Mouse (Mus musculus): ENCODE measurements around the gene Rbpms2. TPM values are rescaled to one million over a fixed set of nuclear protein-coding genes. Genes with fewer than 3 reads are reported as not detected.
A peak's percentile ranks its signal among the peaks of the same experiment; 100 is the strongest.

The Rbpms2 gene
- polyA plus RNA-seq, 1 experiment from 2014 or later = 106 TPM

- no peaks in the 10 kb centered on the region for H3K9me3 ChIP-seq
- no peaks in the 10 kb centered on the region for H3K27me3 ChIP-seq (replicated peaks)
- H3K27ac ChIP-seq (replicated peaks) = no peak overlapping the region
- peaks cover 11% of the 10 kb centered on the region; the same call in 1 of the 2 replicates for H3K4me1 ChIP-seq
- H3K4me2 ChIP-seq = no peak overlapping the region
- 62% methylated on average over 1 of the region's 1 CpGs for WGBS
- 0 out of 2 replicates have a peak, but pooled peaks cover 12% of the 10 kb centered on the region for H3K36me3 ChIP-seq
- no peak for ATAC-seq (ENCODE audit: extremely low read depth, insufficient number of reproducible peaks, low FRiP score, low TSS enrichment)
- no peak overlapping the region for H3K9ac ChIP-seq
- H3K4me3 ChIP-seq = no peak overlapping the region
These were observed 32.0 kb downstream of the Rbpms2 start for GRCm38 (mm10) chr9:65661493-65661892.

GRCm38 (mm10) chr9:65664163-65664562 is 34.7 kb downstream of the Rbpms2 start:
- H3K9me3 ChIP-seq = no peaks in the 10 kb centered on the region
- H3K4me2 ChIP-seq = no peak overlapping the region
- H3K36me3 ChIP-seq = 0 out of 2 replicates have a peak, but pooled peaks cover 9% of the 10 kb centered on the region
- no peak overlapping the region for H3K9ac ChIP-seq
- H3K4me1 ChIP-seq = peaks cover 11% of the 10 kb centered on the region; the same call in 1 of the 2 replicates
- ATAC-seq (ENCODE audit: extremely low read depth, insufficient number of reproducible peaks, low FRiP score, low TSS enrichment) = 0 out of 2 replicates have a peak, but pooled peaks have one; percentile 14
- H3K4me3 ChIP-seq = no peak overlapping the region
- no peak overlapping the region for H3K27ac ChIP-seq (replicated peaks)
- no peaks in the 10 kb centered on the region for H3K27me3 ChIP-seq (replicated peaks)
- 2% methylated on average over 3 of the region's 3 CpGs for WGBS

GRCm38 (mm10) chr9:65666042-65666441 is 36.6 kb downstream of the Rbpms2 start:
- no peaks in the 10 kb centered on the region for H3K9me3 ChIP-seq
- no peaks in the 10 kb centered on the region for H3K36me3 ChIP-seq
- no peak overlapping the region for H3K4me2 ChIP-seq
- H3K27me3 ChIP-seq (replicated peaks) = no peaks in the 10 kb centered on the region
- H3K4me1 ChIP-seq = peaks cover 8% of the 10 kb centered on the region; the same call in 1 of the 2 replicates
- H3K9ac ChIP-seq = no peak overlapping the region
- no peak for ATAC-seq (ENCODE audit: extremely low read depth, insufficient number of reproducible peaks, low FRiP score, low TSS enrichment)
- H3K4me3 ChIP-seq = no peak overlapping the region
- H3K27ac ChIP-seq (replicated peaks) = no peak overlapping the region
- WGBS = 16% methylated on average over 5 of the region's 5 CpGs

GRCm38 (mm10) chr9:65667701-65668100 is 38.3 kb downstream of the Rbpms2 start, which contains the start of gene Oaz2:
TSS of gene Oaz2 (plus strand) at chr9:65668001.
- no peak for ATAC-seq (ENCODE audit: extremely low read depth, insufficient number of reproducible peaks, low FRiP score, low TSS enrichment)
- Histone ChIP-seq H3K27ac (replicated peaks) (no peak within 1 kb of the TSS), H3K4me1 (peaks cover 24% of the 10 kb centered on the region), H3K36me3 (no peaks in the 10 kb centered on the region), H3K9me3 (no peaks in the 10 kb centered on the region), H3K9ac (no peak within 1 kb of the TSS), H3K4me3 (no peak within 1 kb of the TSS), H3K4me2 (no peak within 1 kb of the TSS), H3K27me3 (replicated peaks) (no peaks in the 10 kb centered on the region)
- WGBS = 88% methylated on average over 8 of the region's 8 CpGs

GRCm38 (mm10) chr9:65671431-65671931 is 42.0 kb downstream of the Rbpms2 start:
- Histone ChIP-seq H3K9ac (no peak overlapping the region), H3K4me3 (no peak overlapping the region), H3K27ac (replicated peaks) (peak overlapping the region; percentile 83), H3K27me3 (replicated peaks) (no peaks in the 10 kb centered on the region), H3K4me1 (peaks cover 32% of the 10 kb centered on the region), H3K36me3 (no peaks in the 10 kb centered on the region), H3K9me3 (no peaks in the 10 kb centered on the region), H3K4me2 (no peak overlapping the region)
- ATAC-seq (ENCODE audit: extremely low read depth, insufficient number of reproducible peaks, low FRiP score, low TSS enrichment) = no peak
- WGBS = 40% methylated on average over 9 of the region's 9 CpGs

GRCm38 (mm10) chr9:65672996-65673395 is 43.5 kb downstream of the Rbpms2 start:
- Histone ChIP-seq H3K4me3 (no peak overlapping the region), H3K9ac (peak overlapping the region; percentile 58; the same call in 1 of the 2 replicates), H3K36me3 (no peaks in the 10 kb centered on the region), H3K27me3 (replicated peaks) (no peaks in the 10 kb centered on the region), H3K4me2 (peak overlapping the region; percentile 19; the same call in 1 of the 2 replicates), H3K9me3 (no peaks in the 10 kb centered on the region), H3K4me1 (peaks cover 42% of the 10 kb centered on the region), H3K27ac (replicated peaks) (peak overlapping the region; percentile 83)
- no peak for ATAC-seq (ENCODE audit: extremely low read depth, insufficient number of reproducible peaks, low FRiP score, low TSS enrichment)
- 25% methylated on average over 11 of the region's 11 CpGs for WGBS

GRCm38 (mm10) chr9:65675461-65676357 is 46.3 kb downstream of the Rbpms2 start:
- Histone ChIP-seq H3K4me2 (peak overlapping the region; percentile 96), H3K4me1 (peaks cover 70% of the 10 kb centered on the region), H3K36me3 (peaks cover 3% of the 10 kb centered on the region; the same call in 1 of the 2 replicates), H3K4me3 (peak overlapping the region; percentile 74), H3K27ac (replicated peaks) (peak overlapping the region; percentile 74), H3K9ac (peak overlapping the region; percentile 95), H3K27me3 (replicated peaks) (no peaks in the 10 kb centered on the region), H3K9me3 (no peaks in the 10 kb centered on the region)
- 48% methylated on average over 8 of the region's 8 CpGs for WGBS
- no peak for ATAC-seq (ENCODE audit: extremely low read depth, insufficient number of reproducible peaks, low FRiP score, low TSS enrichment)

GRCm38 (mm10) chr9:65676358-65677118 is 47.1 kb downstream of the Rbpms2 start:
- Histone ChIP-seq H3K4me1 (peaks cover 72% of the 10 kb centered on the region), H3K9ac (peak overlapping the region; percentile 95), H3K27me3 (replicated peaks) (no peaks in the 10 kb centered on the region), H3K36me3 (peaks cover 8% of the 10 kb centered on the region; the same call in 1 of the 2 replicates), H3K4me3 (peak overlapping the region; percentile 74), H3K27ac (replicated peaks) (peak overlapping the region; percentile 74), H3K9me3 (no peaks in the 10 kb centered on the region), H3K4me2 (peak overlapping the region; percentile 96)
- WGBS = under 1% methylated on average over 42 of the region's 51 CpGs
- peak; percentile 91 for ATAC-seq (ENCODE audit: extremely low read depth, insufficient number of reproducible peaks, low FRiP score, low TSS enrichment)

GRCm38 (mm10) chr9:65677119-65677462 is 47.6 kb downstream of the Rbpms2 start:
- Histone ChIP-seq H3K27me3 (replicated peaks) (no peaks in the 10 kb centered on the region), H3K36me3 (peaks cover 8% of the 10 kb centered on the region; the same call in 1 of the 2 replicates), H3K27ac (replicated peaks) (peak overlapping the region; percentile 74), H3K4me1 (peaks cover 72% of the 10 kb centered on the region), H3K4me2 (peak overlapping the region; percentile 96), H3K4me3 (peak overlapping the region; percentile 74), H3K9me3 (no peaks in the 10 kb centered on the region), H3K9ac (peak overlapping the region; percentile 95)
- no peak for ATAC-seq (ENCODE audit: extremely low read depth, insufficient number of reproducible peaks, low FRiP score, low TSS enrichment)
- WGBS = 5% methylated on average over 3 of the region's 3 CpGs

GRCm38 (mm10) chr9:65679181-65679761 is 49.8 kb downstream of the Rbpms2 start:
- H3K9ac ChIP-seq = peak overlapping the region; percentile 79
- no peaks in the 10 kb centered on the region for H3K27me3 ChIP-seq (replicated peaks)
- peak overlapping the region; percentile 96 for H3K4me2 ChIP-seq
- peak overlapping the region; percentile 74 for H3K4me3 ChIP-seq
- peak overlapping the region; percentile 93 for H3K27ac ChIP-seq (replicated peaks)
- H3K36me3 ChIP-seq = peaks cover 8% of the 10 kb centered on the region; the same call in 1 of the 2 replicates
- peaks cover 76% of the 10 kb centered on the region for H3K4me1 ChIP-seq
- no peaks in the 10 kb centered on the region for H3K9me3 ChIP-seq
- ATAC-seq (ENCODE audit: extremely low read depth, insufficient number of reproducible peaks, low FRiP score, low TSS enrichment) = no peak; the same call in 1 of the 2 replicates
- WGBS = 11% methylated on average over 5 of the region's 5 CpGs
